Mouse (Mus musculus) limb, embryonic 11.5 days (tissue): ENCODE results near the gene Flnc. TPM values are rescaled to one million over a fixed set of nuclear protein-coding genes. Genes with fewer than 3 reads are reported as not detected.
A peak's percentile ranks its signal among the peaks of the same experiment; 100 is the strongest.

Source experiments
- ATAC-seq: fragments of 200-750 bp; cut with Nextera tagmentation; 2 replicates; pipeline ENCODE4 v1.8.0; 2017; ENCODE audit warnings: low read depth; ENCODE audit not compliant: insufficient number of reproducible peaks, low FRiP score, low TSS enrichment
- DNase-seq: peaks from one replicate; pipeline ENCODE4 v3.0.0-alpha.2; 2015; ENCODE audit warnings: low spot score
- H3K27ac ChIP-seq: fragments of 300-500 bp; sonication (generic); replicated peaks from 2 replicates; pipeline ENCODE4 v1.5.1; 2014; ENCODE audit warnings: low read depth, mild to moderate bottlenecking, low read length
- H3K27me3 ChIP-seq: fragments of 300-500 bp; sonication (generic); 2 replicates; pipeline ENCODE4 v1.6.1; 2014; ENCODE audit warnings: mild to moderate bottlenecking, low read length, mixed read lengths; ENCODE audit not compliant: control insufficient read depth, insufficient read depth
- H3K36me3 ChIP-seq: fragments of 300-500 bp; sonication (generic); 2 replicates; pipeline ENCODE4 v1.6.1; 2014; ENCODE audit warnings: mild to moderate bottlenecking, low read length, moderate library complexity, mixed read lengths; ENCODE audit not compliant: control insufficient read depth, insufficient read depth
- H3K4me1 ChIP-seq: fragments of 300-500 bp; sonication (generic); 2 replicates; pipeline ENCODE4 v1.6.1; 2014; ENCODE audit warnings: low read length, mixed read lengths; ENCODE audit not compliant: control insufficient read depth, insufficient read depth
- H3K4me2 ChIP-seq: fragments of 300-500 bp; sonication (generic); 2 replicates; pipeline ENCODE4 v1.6.1; 2014; ENCODE audit warnings: low read depth, mild to moderate bottlenecking, moderate library complexity; ENCODE audit not compliant: severe bottlenecking
- H3K4me3 ChIP-seq: fragments of 300-500 bp; sonication (generic); 2 replicates; pipeline ENCODE4 v1.5.1; 2014; ENCODE audit warnings: low read depth, low read length
- H3K9ac ChIP-seq: fragments of 300-500 bp; sonication (generic); 2 replicates; pipeline ENCODE4 v1.6.1; 2014; ENCODE audit warnings: mild to moderate bottlenecking, low read length
- H3K9me3 ChIP-seq: fragments of 300-500 bp; sonication (generic); 2 replicates; pipeline ENCODE4 v1.6.1; 2016; ENCODE audit warnings: low read length; ENCODE audit not compliant: control insufficient read depth
- WGBS: fragments of 180-500 bp; shearing (Covaris S2); extraction: QIAGEN DNeasy Blood & Tissue Kit; methylation state at CpG from one replicate; pipeline ENCODE4 v1.1.7; 2014; 5-methylcytosine and 5-hydroxymethylcytosine counted together
- polyA plus RNA-seq: library from polyadenylated mRNA; unstranded; fragments of >200 nt; fragmentation: Nextera tagmentation; extraction: Ambion mirVana; gene quantifications from 2 replicates; pipeline ENCODE4 v1.2.1, GENCODE M21; 2014

The Flnc gene
- polyA plus RNA-seq, 1 experiment from 2014 or later = 2.5 TPM

DNA sequence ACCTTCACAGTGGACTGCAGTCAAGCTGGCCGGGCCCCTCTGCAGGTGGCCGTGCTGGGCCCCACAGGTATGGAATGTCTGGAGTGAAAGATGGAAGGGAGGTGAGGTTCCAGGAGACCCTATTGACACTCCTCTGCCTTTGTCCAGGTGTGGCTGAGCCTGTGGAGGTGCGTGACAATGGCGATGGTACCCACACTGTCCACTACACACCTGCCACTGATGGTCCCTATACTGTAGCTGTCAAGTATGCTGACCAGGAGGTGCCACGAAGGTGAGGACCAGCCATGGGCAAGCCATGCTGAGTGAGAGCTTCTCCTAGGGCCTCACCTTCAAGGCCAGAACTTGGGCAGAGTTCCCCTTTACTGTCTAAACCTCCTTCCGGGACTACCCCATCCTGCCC lies 17.6 kb downstream of the Flnc start:
- WGBS = 95% methylated on average over 6 of the region's 6 CpGs
- ATAC-seq = no peak

DNA sequence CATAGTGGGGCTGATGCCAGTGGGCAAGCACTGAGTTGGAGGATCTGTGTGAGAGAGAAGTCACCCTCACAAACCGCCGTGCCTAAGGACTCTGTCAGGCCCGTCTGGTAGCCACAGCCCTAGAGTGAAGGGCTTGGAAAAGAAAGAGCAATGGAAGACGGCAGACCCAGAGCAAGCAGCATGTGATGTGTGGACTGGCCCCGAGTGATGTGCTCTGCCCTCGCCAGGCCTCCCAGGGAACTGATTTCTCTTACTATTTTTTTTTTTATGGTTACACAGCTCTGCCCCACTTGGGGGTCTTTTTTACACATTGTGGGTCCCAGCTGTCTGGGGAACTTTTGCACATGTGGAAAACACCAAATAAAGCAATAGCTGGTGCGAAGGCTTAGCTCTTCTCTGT lies 28.4 kb downstream of the Flnc start:
- Histone ChIP-seq H3K27ac (no peak overlapping the region), H3K4me2 (no peak overlapping the region), H3K36me3 (no peaks in the 10 kb centered on the region), H3K27me3 (no peaks in the 10 kb centered on the region), H3K4me3 (no peak overlapping the region), H3K4me1 (no peaks in the 10 kb centered on the region), H3K9ac (no peak overlapping the region), H3K9me3 (no peaks in the 10 kb centered on the region)
- 58% methylated on average over 7 of the region's 7 CpGs for WGBS
- no peak for ATAC-seq
- no peak for DNase-seq

More for the DNA sequence above, 17.6 kb downstream of the Flnc start:
- no peak overlapping the region for H3K27ac ChIP-seq
- no peak overlapping the region for H3K9ac ChIP-seq
- no peaks in the 10 kb centered on the region for H3K4me1 ChIP-seq
- no peaks in the 10 kb centered on the region for H3K27me3 ChIP-seq
- H3K4me3 ChIP-seq = no peak overlapping the region
- no peak overlapping the region for H3K4me2 ChIP-seq
- DNase-seq = no peak
- peaks cover 3% of the 10 kb centered on the region; the same call in 1 of the 2 replicates for H3K36me3 ChIP-seq
- no peaks in the 10 kb centered on the region for H3K9me3 ChIP-seq

DNA sequence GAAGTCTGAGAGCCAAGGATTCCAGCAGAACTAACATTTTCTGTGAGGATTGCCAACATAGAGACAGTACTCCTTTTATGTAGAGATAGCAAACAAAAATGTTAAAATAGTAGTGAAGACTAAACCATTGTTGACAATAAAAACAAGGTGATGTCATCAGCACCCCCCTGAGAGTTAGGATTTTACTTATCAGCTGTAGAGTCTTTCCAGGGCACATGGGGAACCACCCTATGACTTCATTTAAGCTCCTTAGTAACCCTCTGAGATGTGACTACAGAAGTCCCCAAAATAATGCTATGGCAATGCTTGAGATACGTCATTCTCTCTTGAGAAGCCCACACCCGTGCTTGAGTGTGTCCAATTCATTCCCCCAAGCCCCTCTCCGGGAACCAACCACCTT lies 30.3 kb downstream of the Flnc start:
- DNase-seq (no peak), ATAC-seq (no peak)
- no peak overlapping the region for H3K4me3 ChIP-seq
- H3K27ac ChIP-seq = no peak overlapping the region
- no peak overlapping the region for H3K4me2 ChIP-seq
- no peak overlapping the region for H3K9ac ChIP-seq
- 77% methylated on average over 3 of the region's 3 CpGs for WGBS
- H3K36me3 ChIP-seq = no peaks in the 10 kb centered on the region
- H3K27me3 ChIP-seq = no peaks in the 10 kb centered on the region
- H3K9me3 ChIP-seq = no peaks in the 10 kb centered on the region
- 0 out of 2 replicates have a peak, but pooled peaks cover 2% of the 10 kb centered on the region for H3K4me1 ChIP-seq

DNA sequence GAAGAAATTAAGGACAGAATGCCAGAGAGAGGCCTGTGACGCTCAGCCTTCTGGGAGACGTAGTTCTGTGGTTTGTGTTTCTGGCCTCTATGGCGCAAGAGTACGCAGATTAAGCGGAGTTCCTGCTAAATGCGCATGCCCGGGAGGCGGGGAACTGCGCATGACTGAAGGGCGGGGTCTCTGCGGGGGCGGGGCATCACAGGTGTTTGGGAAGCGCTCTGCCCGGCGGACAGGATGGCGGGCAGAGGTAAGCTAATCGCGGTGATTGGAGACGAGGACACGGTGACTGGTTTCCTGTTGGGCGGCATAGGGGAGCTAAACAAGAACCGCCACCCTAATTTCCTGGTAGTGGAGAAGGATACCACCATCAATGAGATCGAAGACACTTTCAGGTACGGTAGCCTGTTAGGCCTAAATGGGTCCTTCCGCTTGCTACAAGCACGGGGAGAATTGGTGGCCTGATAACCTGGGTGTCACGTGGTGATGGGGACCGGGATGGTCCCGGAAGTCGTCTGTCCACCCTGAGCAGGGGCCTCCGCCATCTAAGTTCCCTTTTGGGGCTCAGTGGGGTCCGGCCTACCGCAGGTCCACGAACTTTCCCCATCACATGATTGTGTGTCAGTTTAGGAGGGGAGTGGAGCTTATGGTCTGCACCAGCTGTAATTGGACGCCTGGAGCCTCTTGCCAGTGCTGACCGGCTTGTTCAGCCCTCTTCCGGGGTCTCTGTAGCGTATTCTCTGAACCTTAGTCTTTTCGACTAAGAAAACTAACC lies 34.7 kb downstream of the Flnc start, which contains the start of gene Atp6v1f:
TSS of gene Atp6v1f (plus strand) at position 136 of the 772 bp plus-strand sequence.
- WGBS = under 1% methylated on average over 39 of the region's 39 CpGs
- DNase-seq = peak; percentile 94
- ATAC-seq = peak; percentile 81

DNA sequence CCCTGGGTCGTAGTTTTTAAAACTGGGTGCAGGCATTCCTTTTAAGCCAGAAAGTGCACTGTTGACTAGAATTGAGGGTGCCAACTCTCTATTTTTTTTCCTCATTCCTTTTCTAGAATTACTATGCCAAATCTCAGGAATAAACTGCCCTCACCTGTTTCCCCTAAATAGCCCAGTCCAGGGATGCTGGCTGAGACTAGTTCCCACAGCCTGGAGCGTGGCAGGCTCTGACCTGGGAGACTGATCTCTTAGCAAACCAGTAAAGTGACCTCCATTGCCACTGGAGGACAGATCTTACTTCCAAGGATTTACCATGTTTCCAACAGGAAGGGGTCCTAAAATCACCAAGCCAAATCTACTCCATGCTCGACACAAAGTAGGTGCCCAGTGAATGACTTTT lies 35.8 kb downstream of the Flnc start:
- ATAC-seq (no peak), DNase-seq (no peak)
- H3K36me3 ChIP-seq = peaks cover 14% of the 10 kb centered on the region; the same call in 1 of the 2 replicates
- H3K27ac ChIP-seq = no peak overlapping the region
- no peak overlapping the region for H3K9ac ChIP-seq
- no peaks in the 10 kb centered on the region for H3K27me3 ChIP-seq
- no peaks in the 10 kb centered on the region for H3K9me3 ChIP-seq
- peak overlapping the region; percentile 70; the same call in 1 of the 2 replicates for H3K4me2 ChIP-seq
- 0 out of 2 replicates have a peak, but pooled peaks cover 6% of the 10 kb centered on the region for H3K4me1 ChIP-seq
- 92% methylated on average over 3 of the region's 3 CpGs for WGBS
- no peak overlapping the region for H3K4me3 ChIP-seq

More for the DNA sequence above, 34.7 kb downstream of the Flnc start, which contains the start of gene Atp6v1f:
- peak within 1 kb of the TSS; percentile 56 for H3K9ac ChIP-seq
- H3K36me3 ChIP-seq = peaks cover 14% of the 10 kb centered on the region; the same call in 1 of the 2 replicates
- H3K4me1 ChIP-seq = 0 out of 2 replicates have a peak, but pooled peaks cover 6% of the 10 kb centered on the region
- H3K4me3 ChIP-seq = peak within 1 kb of the TSS; percentile 56
- H3K4me2 ChIP-seq = peak within 1 kb of the TSS; percentile 70
- no peaks in the 10 kb centered on the region for H3K9me3 ChIP-seq
- no peaks in the 10 kb centered on the region for H3K27me3 ChIP-seq
- no peak within 1 kb of the TSS for H3K27ac ChIP-seq

DNA sequence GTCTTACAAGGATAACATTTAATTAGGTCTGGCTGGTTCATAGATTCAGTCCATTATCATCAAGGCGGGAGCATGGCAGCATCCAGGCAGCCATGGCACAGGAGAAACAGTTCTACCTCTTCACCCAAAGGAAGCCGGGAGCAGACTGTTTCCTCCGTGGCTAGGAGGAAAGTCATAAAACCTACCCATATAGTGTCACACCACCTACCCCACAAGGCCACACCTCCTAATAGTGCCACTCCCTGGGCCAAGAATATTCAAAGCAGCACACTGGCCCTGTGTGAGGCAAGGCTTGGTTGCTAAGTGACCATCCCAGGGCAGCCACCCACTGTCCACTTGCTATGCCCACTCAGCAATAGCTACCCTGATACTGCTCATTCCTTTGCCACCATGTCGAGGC lies 38.1 kb downstream of the Flnc start, which contains the start of gene Atp6v1fnb:
TSS of gene Atp6v1fnb (plus strand) at position 301 of the 400 bp plus-strand sequence.
- 89% methylated on average over 4 of the region's 4 CpGs for WGBS
- Histone ChIP-seq H3K4me3 (no peak within 1 kb of the TSS), H3K9me3 (no peaks in the 10 kb centered on the region), H3K27me3 (no peaks in the 10 kb centered on the region), H3K36me3 (peaks cover 14% of the 10 kb centered on the region; the same call in 1 of the 2 replicates), H3K4me1 (peaks cover 10% of the 10 kb centered on the region; the same call in 1 of the 2 replicates), H3K27ac (no peak within 1 kb of the TSS), H3K9ac (no peak within 1 kb of the TSS), H3K4me2 (no peak within 1 kb of the TSS)
- ATAC-seq (no peak), DNase-seq (no peak)

DNA sequence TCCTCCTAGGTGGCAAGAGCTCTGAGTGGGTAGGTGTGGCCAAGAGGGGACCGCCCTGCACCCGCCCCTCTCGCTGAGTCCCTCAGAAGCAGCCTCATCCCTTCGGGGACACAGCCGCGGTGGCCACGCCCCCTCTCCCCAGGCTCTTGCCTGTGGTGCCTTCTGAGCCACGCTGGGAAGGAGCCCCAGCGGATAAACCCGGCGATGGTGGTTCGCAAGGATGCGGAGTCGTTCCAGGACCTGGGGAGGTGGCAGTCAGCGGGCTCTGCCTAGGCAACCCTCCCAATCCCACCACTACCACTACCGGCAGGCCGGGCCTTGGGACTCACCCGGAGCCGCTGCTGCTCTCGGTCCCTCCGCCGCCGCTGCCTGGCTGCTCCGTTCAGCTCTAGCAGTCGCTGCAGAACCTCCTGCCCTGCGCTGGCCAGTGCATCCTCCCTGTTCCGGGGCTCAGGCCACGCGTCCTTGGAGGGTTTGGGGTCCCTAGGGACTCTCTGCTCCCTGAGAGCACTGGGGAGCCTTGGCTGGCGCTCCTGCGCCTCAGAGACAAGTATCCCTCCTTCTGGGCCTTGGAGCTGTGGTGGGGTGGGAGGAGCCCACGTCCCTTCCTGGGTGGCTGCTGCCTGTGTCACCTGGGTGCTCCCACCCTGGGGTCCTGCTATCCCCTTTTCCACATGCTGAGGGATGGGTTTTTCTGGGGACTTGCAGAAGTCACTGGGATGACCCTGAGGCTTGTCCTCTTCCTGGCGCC lies 41.1 kb downstream of the Flnc start:
- no peak overlapping the region for H3K27ac ChIP-seq
- peak; percentile 84 for DNase-seq
- peak overlapping the region; percentile 59 for H3K9ac ChIP-seq
- peaks cover 4% of the 10 kb centered on the region; the same call in 1 of the 2 replicates for H3K4me1 ChIP-seq
- H3K36me3 ChIP-seq = peaks cover 14% of the 10 kb centered on the region; the same call in 1 of the 2 replicates
- ATAC-seq = peak; percentile 79
- peak overlapping the region; percentile 41 for H3K4me3 ChIP-seq
- 2% methylated on average over 33 of the region's 33 CpGs for WGBS
- no peaks in the 10 kb centered on the region for H3K9me3 ChIP-seq
- no peaks in the 10 kb centered on the region for H3K27me3 ChIP-seq
- H3K4me2 ChIP-seq = peak overlapping the region; percentile 77

DNA sequence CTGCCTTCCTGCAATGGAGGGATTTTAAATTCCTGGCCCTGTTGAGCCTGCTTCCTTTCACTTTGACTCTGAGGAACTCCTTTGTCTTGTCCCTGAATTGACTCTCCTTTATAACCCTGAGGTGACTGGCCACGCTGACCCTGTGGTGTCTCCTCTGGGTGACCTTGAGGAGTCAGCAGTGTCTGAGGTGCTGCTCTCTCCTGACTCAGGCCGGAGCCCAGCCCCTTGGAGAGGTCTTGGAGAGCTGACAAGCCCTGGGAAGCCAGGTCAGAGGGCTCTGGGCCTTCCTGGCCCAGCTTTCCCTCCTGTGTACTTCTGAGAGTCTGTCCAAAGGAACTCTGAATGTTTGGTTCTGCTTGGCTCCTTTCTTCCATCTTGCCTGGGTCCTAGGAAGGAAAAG lies 41.7 kb downstream of the Flnc start:
- no peak overlapping the region for H3K9ac ChIP-seq

More for the DNA sequence above, 41.7 kb downstream of the Flnc start:
- ATAC-seq (no peak), DNase-seq (no peak)
- Histone ChIP-seq H3K27me3 (no peaks in the 10 kb centered on the region), H3K36me3 (peaks cover 14% of the 10 kb centered on the region; the same call in 1 of the 2 replicates), H3K27ac (no peak overlapping the region), H3K4me2 (no peak overlapping the region), H3K9me3 (no peaks in the 10 kb centered on the region), H3K4me1 (peaks cover 4% of the 10 kb centered on the region; the same call in 1 of the 2 replicates), H3K4me3 (no peak overlapping the region)
- 50% methylated on average over 2 of the region's 2 CpGs for WGBS
